Mouse (Mus musculus): ENCODE results near the gene Zbtb4. TPM values are rescaled to one million over a fixed set of nuclear protein-coding genes. Genes with fewer than 3 reads are reported as not detected.

Gene Zbtb4
- polyA plus RNA-seq, 1 experiment, result 9.4 TPM

GRCm38 (mm10) chr11:69784793-69785272 lies 19.1 kb downstream of the Zbtb4 start:
- no peaks in the 10 kb centered on the region for H3K27me3 ChIP-seq (ENCODE audit: control insufficient read depth, insufficient read depth, insufficient read length)
- H3K4me2 ChIP-seq (ENCODE audit: low read depth), result no peak overlapping the region
- H3K36me3 ChIP-seq (ENCODE audit: control insufficient read depth, insufficient read depth), result peaks cover 43% of the 10 kb centered on the region
- no peak overlapping the region for H3ac ChIP-seq (ENCODE audit: control insufficient read depth, insufficient read length)
- no peak overlapping the region for H3K4me3 ChIP-seq
- H3K79me2 ChIP-seq (ENCODE audit: control insufficient read depth, insufficient read depth), result no peaks in the 10 kb centered on the region
- no peak for TF ChIP-seq USF1 (IDR thresholded peaks at IDR 0.05; ENCODE audit: low read depth)
- TF ChIP-seq TCF3 (IDR thresholded peaks at IDR 0.05; ENCODE audit: insufficient read length, low read depth), result no peak
- no peak for TF ChIP-seq MYOD1 (IDR thresholded peaks at IDR 0.05; ENCODE audit: control insufficient read depth in 1 of 3, insufficient read length in 2 of 3, low read depth in 2 of 3)
- peak; percentile 54 for TF ChIP-seq POLR2AphosphoS2 (IDR thresholded peaks at IDR 0.05; ENCODE audit: insufficient read length, low read depth)

- Histone ChIP-seq H3K36me3 (ENCODE audit: control insufficient read depth, insufficient read depth) (peaks cover 61% of the 10 kb centered on the region), H3K79me2 (ENCODE audit: control insufficient read depth, insufficient read depth) (no peaks in the 10 kb centered on the region), H3ac (ENCODE audit: control insufficient read depth, insufficient read length) (no peak overlapping the region), H3K4me3 (no peak overlapping the region), H3K4me2 (ENCODE audit: low read depth) (no peak overlapping the region), H3K27me3 (ENCODE audit: control insufficient read depth, insufficient read depth, insufficient read length) (no peaks in the 10 kb centered on the region)
- TF ChIP-seq CEBPB (IDR thresholded peaks at IDR 0.05; ENCODE audit: insufficient read depth, poor library complexity, severe bottlenecking), result no peak
- TF ChIP-seq POLR2A (IDR thresholded peaks at IDR 0.05; ENCODE audit: insufficient read length, low read depth), result no peak
- no peak for TF ChIP-seq MYOG (IDR thresholded peaks at IDR 0.05; ENCODE audit: control insufficient read depth in 1 of 3, insufficient read depth in 1 of 3, insufficient read length in 2 of 3, low read depth in 2 of 3)
- no peak for TF ChIP-seq MAX (IDR thresholded peaks at IDR 0.05; ENCODE audit: low read depth)
- no peak for TF ChIP-seq TCF3 (IDR thresholded peaks at IDR 0.05; ENCODE audit: insufficient read length, low read depth)
- TF ChIP-seq TCF12 (IDR thresholded peaks at IDR 0.05; ENCODE audit: insufficient read depth, poor library complexity, severe bottlenecking), result no peak
- TF ChIP-seq POLR2AphosphoS2 (IDR thresholded peaks at IDR 0.05; ENCODE audit: insufficient read length, low read depth), result no peak
- no peak for TF ChIP-seq USF1 (IDR thresholded peaks at IDR 0.05; ENCODE audit: low read depth)
- no peak for TF ChIP-seq REST (IDR thresholded peaks at IDR 0.05; ENCODE audit: insufficient read depth, insufficient read length)
- TF ChIP-seq E2F4 (IDR thresholded peaks at IDR 0.05; ENCODE audit: insufficient read depth), result no peak
- no peak for TF ChIP-seq SRF (IDR thresholded peaks at IDR 0.05; ENCODE audit: control insufficient read depth, insufficient read length, low read depth)
- no peak for TF ChIP-seq MYOD1 (IDR thresholded peaks at IDR 0.05; ENCODE audit: control insufficient read depth in 1 of 3, insufficient read length in 2 of 3, low read depth in 2 of 3)
Measured at GRCm38 (mm10) chr11:69787306-69787705, 21.6 kb downstream of the Zbtb4 start.

- Histone ChIP-seq H3K4me2 (ENCODE audit: low read depth) (no peak overlapping the region), H3K4me3 (no peak overlapping the region), H3K79me2 (ENCODE audit: control insufficient read depth, insufficient read depth) (no peaks in the 10 kb centered on the region), H3K36me3 (ENCODE audit: control insufficient read depth, insufficient read depth) (peaks cover 46% of the 10 kb centered on the region), H3K27me3 (ENCODE audit: control insufficient read depth, insufficient read depth, insufficient read length) (no peaks in the 10 kb centered on the region), H3ac (ENCODE audit: control insufficient read depth, insufficient read length) (no peak overlapping the region)
- TF ChIP-seq MYOD1 (IDR thresholded peaks at IDR 0.05; ENCODE audit: control insufficient read depth in 1 of 3, insufficient read length in 2 of 3, low read depth in 2 of 3) (no peak), REST (IDR thresholded peaks at IDR 0.05; ENCODE audit: insufficient read depth, insufficient read length) (no peak), TCF3 (IDR thresholded peaks at IDR 0.05; ENCODE audit: insufficient read length, low read depth) (no peak)
Measured at GRCm38 (mm10) chr11:69789431-69789830, 23.7 kb downstream of the Zbtb4 start.

GRCm38 (mm10) chr11:69791420-69791819 lies 25.7 kb downstream of the Zbtb4 start:
- H3K36me3 ChIP-seq (ENCODE audit: control insufficient read depth, insufficient read depth), result peaks cover 37% of the 10 kb centered on the region
- no peak overlapping the region for H3K4me2 ChIP-seq (ENCODE audit: low read depth)
- no peak overlapping the region for H3ac ChIP-seq (ENCODE audit: control insufficient read depth, insufficient read length)
- no peaks in the 10 kb centered on the region for H3K27me3 ChIP-seq (ENCODE audit: control insufficient read depth, insufficient read depth, insufficient read length)
- TF ChIP-seq MYOD1 (IDR thresholded peaks at IDR 0.05; ENCODE audit: control insufficient read depth in 1 of 3, insufficient read length in 2 of 3, low read depth in 2 of 3) (no peak), E2F4 (IDR thresholded peaks at IDR 0.05; ENCODE audit: insufficient read depth) (no peak), SRF (IDR thresholded peaks at IDR 0.05; ENCODE audit: control insufficient read depth, insufficient read length, low read depth) (no peak), USF1 (IDR thresholded peaks at IDR 0.05; ENCODE audit: low read depth) (no peak), CEBPB (IDR thresholded peaks at IDR 0.05; ENCODE audit: insufficient read depth, poor library complexity, severe bottlenecking) (no peak), POLR2AphosphoS2 (IDR thresholded peaks at IDR 0.05; ENCODE audit: insufficient read length, low read depth) (no peak), POLR2A (IDR thresholded peaks at IDR 0.05; ENCODE audit: insufficient read length, low read depth) (no peak), MAX (IDR thresholded peaks at IDR 0.05; ENCODE audit: low read depth) (no peak), MYOG (IDR thresholded peaks at IDR 0.05; ENCODE audit: control insufficient read depth in 1 of 3, insufficient read depth in 1 of 3, insufficient read length in 2 of 3, low read depth in 2 of 3) (no peak), REST (IDR thresholded peaks at IDR 0.05; ENCODE audit: insufficient read depth, insufficient read length) (no peak), TCF3 (IDR thresholded peaks at IDR 0.05; ENCODE audit: insufficient read length, low read depth) (no peak), TCF12 (IDR thresholded peaks at IDR 0.05; ENCODE audit: insufficient read depth, poor library complexity, severe bottlenecking) (no peak)
- no peak overlapping the region for H3K4me3 ChIP-seq
- no peaks in the 10 kb centered on the region for H3K79me2 ChIP-seq (ENCODE audit: control insufficient read depth, insufficient read depth)

- TF ChIP-seq POLR2AphosphoS2 (IDR thresholded peaks at IDR 0.05; ENCODE audit: insufficient read length, low read depth) (no peak), USF1 (IDR thresholded peaks at IDR 0.05; ENCODE audit: low read depth) (no peak), MAX (IDR thresholded peaks at IDR 0.05; ENCODE audit: low read depth) (no peak), TCF3 (IDR thresholded peaks at IDR 0.05; ENCODE audit: insufficient read length, low read depth) (no peak), SRF (IDR thresholded peaks at IDR 0.05; ENCODE audit: control insufficient read depth, insufficient read length, low read depth) (no peak), E2F4 (IDR thresholded peaks at IDR 0.05; ENCODE audit: insufficient read depth) (no peak), REST (IDR thresholded peaks at IDR 0.05; ENCODE audit: insufficient read depth, insufficient read length) (no peak), MYOD1 (IDR thresholded peaks at IDR 0.05; ENCODE audit: control insufficient read depth in 1 of 3, insufficient read length in 2 of 3, low read depth in 2 of 3) (no peak), POLR2A (IDR thresholded peaks at IDR 0.05; ENCODE audit: insufficient read length, low read depth) (no peak), TCF12 (IDR thresholded peaks at IDR 0.05; ENCODE audit: insufficient read depth, poor library complexity, severe bottlenecking) (no peak), CEBPB (IDR thresholded peaks at IDR 0.05; ENCODE audit: insufficient read depth, poor library complexity, severe bottlenecking) (no peak), MYOG (IDR thresholded peaks at IDR 0.05; ENCODE audit: control insufficient read depth in 1 of 3, insufficient read depth in 1 of 3, insufficient read length in 2 of 3, low read depth in 2 of 3) (no peak)
- H3ac ChIP-seq (ENCODE audit: control insufficient read depth, insufficient read length), result no peak overlapping the region
- H3K36me3 ChIP-seq (ENCODE audit: control insufficient read depth, insufficient read depth), result peaks cover 28% of the 10 kb centered on the region
- no peaks in the 10 kb centered on the region for H3K27me3 ChIP-seq (ENCODE audit: control insufficient read depth, insufficient read depth, insufficient read length)
- no peaks in the 10 kb centered on the region for H3K79me2 ChIP-seq (ENCODE audit: control insufficient read depth, insufficient read depth)
- H3K4me2 ChIP-seq (ENCODE audit: low read depth), result no peak overlapping the region
- H3K4me3 ChIP-seq, result no peak overlapping the region
Measured at GRCm38 (mm10) chr11:69793429-69793828, 27.7 kb downstream of the Zbtb4 start.

Measured in myocyte (in vitro differentiated cells).